Mouse (Mus musculus) megakaryocyte-erythroid progenitor cell, adult 5-6 weeks (primary cell): ENCODE data around the gene Rbm47. TPM values are rescaled to one million over a fixed set of nuclear protein-coding genes. Genes with fewer than 3 reads are reported as not detected.

Source experiments
- ATAC-seq: replicated peaks from 2 replicates; pipeline ENCODE4 v1.8.0; 2016; ENCODE audit warnings: mild to moderate bottlenecking, inconsistent platforms; ENCODE audit not compliant: severe bottlenecking, poor library complexity, low FRiP score, low TSS enrichment
- total RNA-seq, 2 experiments: library from RNA; stranded (forward) in 1 of 2; stranded (reverse) in 1 of 2; fragments of 200-1000, 215-1000 nt in 1 of 2; fragments of >200 nt in 1 of 2; fragmentation: Nextera tagmentation in 1 of 2; gene quantifications; 2 replicates each; pipeline ENCODE4 v1.2.3; 2014 to 2017

Gene Rbm47
- total RNA-seq, 2 experiments from 2014 or later = 0.17 TPM; not detected in 1

DNA sequence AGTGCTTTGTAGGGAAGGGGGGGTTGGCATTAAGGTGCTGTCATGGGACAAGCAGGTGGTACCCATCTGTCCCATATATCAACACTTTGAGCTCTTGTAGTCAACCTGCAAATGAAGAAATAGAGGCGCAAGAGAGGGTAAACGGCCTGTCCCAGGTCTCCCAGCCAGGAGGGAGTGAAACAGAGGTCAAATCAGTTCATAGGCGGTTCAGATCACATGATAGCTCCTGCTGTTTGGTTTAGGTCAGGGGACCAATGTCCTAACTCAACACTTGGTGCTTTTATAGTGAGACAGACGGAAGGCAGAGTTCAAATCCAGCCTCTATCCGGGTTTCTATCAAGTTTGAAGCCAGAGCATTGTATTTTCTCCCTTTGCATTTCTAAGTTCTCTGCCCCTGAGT, 6.0 kb downstream of the Rbm47 start:
- ATAC-seq = no peak

DNA sequence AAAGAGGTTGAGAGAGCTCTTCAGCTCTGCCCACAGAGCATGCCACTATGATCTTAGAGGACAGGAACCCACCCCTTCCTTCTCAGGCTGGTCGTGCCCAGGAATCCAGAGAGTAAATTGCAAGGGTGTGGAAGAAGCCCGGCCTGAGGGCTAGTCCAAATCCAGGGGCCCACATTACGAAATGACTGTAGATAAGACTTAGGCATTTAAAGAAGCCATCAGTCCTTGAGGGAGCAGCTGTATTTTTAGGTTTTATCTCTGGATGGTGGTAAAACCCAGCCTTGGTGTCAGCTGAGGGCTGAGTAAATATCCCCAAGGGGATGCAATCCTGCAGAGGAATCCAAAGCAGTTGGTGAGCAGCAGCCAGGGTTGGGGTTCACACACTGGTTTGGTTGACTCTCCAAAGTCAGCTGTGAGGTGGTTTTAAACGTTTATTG, 6.7 kb downstream of the Rbm47 start:
- no peak for ATAC-seq

DNA sequence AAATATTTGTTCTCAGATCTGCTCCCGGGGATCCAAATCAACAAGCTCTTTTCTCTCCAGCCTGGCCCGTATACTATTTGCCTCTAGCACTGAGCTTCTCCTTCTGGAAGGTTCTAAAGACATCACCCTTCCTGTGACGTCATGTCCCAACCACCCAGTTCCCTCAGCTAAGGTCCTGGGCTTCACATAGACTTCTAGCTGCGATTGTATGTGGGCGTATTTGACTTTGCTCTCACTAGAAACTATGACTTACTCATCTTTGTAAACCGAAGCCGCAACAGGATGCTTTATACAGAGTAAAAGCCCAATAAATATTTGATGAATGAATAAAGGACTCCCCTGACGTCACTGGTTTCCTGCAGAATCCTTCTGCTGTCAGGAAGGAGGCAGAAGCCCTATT, 7.2 kb downstream of the Rbm47 start:
- ATAC-seq = no peak

DNA sequence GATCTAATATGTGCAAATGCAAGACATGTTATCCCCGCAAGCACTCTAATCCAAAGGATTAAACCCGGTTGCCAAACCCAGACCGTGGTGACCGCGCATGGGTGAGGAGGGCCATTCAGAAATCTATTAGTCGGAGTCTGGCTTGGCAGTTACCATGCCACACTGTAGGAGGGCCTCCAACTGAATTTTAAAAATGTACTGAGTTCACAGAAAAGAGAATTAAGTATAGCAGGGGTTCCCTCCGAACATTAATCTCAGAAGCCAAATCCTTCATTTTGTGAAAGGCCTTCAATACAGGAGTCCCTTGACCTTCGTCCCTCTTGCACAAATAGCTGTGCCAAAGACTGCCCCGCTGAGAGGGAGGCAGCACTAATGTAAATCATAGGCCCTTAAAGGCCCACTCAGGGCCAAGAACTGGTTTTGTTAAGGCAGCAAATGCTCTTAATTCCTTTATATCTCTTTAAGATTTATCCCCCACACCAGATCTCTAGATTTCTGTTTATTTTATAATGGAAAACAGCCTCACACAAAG, 16.4 kb downstream of the Rbm47 start:
- ATAC-seq = no peak

DNA sequence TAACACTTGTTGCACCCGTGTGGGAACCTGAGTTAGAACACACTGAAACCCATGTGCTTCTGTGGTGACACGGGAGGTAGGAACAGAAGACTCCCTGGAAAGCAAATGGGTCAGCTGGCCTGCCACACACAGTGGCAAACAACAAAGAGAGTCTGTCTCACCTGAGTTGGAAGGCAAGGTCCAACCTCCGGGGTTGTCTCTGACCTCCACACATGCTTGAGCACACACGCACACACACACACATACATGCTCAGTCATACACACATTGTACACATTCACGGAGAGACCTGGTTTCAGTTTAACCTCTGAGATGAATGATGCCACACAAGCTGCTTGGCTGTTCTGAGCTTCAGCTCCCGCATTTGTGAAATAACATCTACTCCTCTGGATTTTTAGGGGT, 18.3 kb downstream of the Rbm47 start:
- no peak for ATAC-seq

DNA sequence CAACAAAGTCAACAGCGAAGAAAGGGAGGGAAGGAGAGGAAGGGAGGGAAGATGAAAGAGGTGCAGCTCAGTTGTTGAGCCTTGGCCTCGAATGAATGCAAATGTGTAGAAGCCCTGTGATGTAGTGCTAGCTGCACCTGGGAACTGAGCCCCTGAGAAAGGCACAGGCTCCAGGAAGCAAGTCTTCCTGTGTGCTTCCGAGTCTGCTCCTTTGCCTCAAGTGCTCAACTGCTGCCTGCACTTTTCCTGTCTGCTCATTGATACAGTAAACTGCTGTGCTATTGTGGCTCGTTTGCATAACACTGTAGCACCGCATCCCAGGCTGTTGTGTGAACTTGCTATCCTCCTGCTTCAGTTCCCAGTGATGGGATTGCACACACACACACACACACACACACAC, 19.4 kb downstream of the Rbm47 start:
- ATAC-seq = no peak

DNA sequence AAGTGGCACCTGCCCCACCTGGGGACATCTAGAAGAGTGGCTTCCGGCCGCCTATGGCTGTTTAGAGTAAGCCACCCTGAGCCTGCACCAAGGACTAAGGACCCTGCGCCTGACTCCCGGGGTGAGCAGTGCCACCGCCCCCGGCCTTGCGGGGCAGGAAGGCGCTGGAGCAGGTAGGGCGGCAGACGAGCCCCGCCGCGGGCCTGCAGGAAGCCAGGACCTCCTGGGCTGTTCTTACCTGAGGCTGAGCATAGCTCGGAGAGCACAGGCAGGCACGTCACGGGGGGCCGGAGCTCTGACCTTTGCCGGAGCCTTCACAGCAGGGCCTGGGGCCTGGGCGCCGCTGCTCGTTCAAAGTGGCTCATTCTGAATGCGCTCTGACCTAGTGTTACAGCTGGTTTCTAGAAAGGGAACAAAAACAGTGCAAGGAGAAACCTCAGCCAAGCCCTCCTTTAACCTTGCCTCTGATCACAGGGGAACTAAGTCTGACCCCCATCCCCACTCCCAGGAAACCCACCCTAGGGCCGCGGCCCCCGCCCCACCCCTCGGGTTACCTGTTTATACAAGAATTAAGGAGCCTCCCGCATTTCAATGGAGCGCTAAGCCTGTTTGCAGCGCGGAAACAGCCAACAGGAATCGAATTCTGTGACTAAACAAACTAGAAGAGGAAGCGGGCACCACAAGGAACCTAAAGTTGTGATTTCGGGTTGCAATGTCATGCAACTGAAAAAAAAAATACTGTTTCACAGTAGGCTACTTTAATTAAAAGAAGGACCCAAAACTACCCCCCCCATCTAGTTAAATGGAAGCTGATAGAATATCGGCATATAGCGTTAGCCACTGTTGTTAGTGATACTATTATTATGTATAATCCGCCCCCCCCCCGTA, 21.4 kb downstream of the Rbm47 start:
- ATAC-seq = no peak

DNA sequence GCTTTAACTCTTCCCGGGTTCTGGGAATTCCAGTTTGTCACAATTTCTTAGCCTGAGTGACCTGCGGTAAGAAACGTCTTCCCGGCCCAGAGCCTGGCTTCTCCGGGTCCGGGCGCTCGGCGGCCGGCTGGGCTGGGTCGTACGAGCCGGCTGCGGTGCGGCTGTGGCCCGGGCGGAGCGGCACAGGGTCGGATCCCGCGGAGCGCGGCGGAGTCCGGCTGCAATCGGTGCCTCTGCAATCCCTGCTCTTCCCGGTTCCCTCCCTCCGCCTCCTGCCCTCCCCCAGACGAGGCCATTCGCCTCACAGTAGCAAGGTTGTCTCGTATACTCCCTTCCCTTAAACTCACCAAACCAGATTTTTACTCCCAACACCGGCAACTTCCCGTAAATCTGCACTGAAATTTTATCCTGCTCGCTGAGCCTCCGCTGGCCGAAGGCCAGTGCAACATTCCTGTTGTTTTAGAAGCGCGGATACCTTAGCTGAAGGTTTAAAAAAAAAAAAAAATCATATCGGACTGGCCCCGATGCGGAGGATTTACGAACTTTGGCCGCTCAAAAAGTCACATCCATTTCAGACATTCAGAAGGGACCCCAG, 22.1 kb downstream of the Rbm47 start:
- 0 out of 2 replicates have a peak, but pooled peaks have one; percentile 41 for ATAC-seq

DNA sequence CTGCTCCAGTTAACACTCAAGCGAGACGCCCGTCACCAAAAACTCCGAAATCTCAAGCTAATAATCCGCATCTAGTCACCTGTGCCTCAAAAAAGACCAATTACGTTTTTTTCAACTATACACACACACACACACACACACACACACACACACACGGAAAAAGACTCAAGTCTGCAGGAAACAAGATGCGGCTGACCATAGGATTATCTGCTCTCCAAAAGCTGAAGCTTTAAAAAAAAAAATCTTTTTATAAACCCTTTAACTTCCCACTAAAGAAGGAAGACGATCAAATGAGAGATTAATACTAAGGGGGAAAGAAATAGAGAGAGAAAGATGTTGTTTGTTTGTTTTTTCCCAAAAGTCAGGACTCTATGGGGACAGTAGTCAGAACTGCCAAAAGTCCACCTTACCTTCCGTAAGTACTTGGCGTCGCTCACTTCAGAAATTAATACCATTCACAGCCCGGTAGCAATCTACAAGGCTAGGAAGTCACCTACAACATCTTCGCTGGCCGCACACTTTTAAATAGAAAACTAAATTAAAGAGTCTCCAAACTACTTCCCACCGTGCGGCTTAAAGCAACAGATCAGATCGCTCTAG, 22.7 kb downstream of the Rbm47 start:
- ATAC-seq = no peak

DNA sequence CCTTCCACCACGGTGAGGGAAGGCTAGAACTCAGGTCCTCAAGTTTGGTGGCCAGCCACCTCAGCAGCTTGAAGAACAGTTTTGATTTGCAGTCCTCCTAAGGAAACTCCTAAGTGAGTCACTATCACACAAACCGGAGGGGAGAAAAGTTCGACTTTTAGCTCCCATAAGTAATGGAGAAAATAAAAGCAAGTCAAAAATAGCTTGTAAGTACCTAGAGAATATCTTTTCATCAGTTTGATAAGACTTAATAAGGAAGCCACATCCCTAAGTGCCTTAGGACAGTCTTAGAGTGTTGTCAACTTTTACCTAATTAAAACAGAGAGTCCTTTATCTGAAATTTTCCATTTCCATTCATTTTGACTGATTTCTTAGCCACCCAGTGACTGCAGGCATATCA, 23.3 kb downstream of the Rbm47 start:
- no peak for ATAC-seq

DNA sequence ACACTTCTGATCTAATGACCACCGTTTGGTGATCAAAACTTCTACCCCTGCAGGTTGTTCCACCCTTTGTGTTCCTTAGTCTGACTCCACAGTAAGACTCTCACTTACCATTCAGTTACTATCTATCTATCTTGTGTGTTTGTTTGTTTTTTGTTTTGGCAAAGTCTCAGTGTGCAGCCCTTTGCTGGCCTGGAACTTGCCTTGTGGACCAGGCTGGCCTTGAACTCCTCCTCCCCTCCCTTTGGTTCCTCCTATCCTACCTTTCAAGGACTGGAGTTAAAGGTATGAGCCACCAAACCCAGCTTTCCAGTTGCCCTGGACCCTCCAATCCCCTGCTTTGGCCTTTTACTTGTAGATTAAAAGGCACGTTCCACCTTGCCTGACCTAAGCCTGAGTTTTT, 23.8 kb downstream of the Rbm47 start:
- ATAC-seq = no peak

DNA sequence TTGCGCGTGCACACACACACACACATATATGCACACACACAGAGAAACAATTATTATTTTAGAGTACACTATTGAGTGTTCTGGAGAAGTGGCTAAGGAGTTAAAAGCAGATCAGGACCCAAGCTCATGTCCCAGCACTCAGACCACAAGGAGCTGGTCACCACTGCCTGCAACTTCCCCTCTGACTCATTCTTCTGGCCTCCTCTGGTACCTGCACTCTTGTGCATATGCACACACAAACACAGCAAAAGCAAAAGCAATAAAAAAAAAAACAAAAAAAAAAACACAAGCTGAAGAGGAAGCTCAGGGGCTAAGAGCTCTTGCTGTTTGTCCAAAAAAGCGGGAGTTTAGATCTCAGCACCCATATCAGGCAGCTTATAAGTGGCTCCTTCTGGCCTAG, 25.6 kb downstream of the Rbm47 start:
- no peak for ATAC-seq

DNA sequence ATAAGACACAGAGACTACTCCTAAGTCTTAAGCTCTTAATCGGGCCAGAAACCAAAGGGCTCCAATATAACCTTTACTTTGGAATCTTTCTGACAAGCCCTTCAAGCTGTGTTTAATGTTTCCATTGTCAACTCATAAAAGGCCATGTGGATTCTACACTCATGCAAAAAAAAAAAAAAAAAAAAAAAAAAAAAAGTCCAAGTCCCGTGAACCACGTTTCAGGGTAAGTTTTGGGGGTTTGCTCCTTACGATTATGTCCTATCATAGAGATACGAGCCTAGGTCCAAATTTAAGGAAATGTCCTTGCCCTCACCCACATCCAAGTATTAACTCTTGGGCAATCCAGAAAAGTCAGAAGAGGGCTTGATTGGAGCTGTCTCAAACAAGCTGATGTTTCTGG, 27.3 kb downstream of the Rbm47 start:
- ATAC-seq = no peak

DNA sequence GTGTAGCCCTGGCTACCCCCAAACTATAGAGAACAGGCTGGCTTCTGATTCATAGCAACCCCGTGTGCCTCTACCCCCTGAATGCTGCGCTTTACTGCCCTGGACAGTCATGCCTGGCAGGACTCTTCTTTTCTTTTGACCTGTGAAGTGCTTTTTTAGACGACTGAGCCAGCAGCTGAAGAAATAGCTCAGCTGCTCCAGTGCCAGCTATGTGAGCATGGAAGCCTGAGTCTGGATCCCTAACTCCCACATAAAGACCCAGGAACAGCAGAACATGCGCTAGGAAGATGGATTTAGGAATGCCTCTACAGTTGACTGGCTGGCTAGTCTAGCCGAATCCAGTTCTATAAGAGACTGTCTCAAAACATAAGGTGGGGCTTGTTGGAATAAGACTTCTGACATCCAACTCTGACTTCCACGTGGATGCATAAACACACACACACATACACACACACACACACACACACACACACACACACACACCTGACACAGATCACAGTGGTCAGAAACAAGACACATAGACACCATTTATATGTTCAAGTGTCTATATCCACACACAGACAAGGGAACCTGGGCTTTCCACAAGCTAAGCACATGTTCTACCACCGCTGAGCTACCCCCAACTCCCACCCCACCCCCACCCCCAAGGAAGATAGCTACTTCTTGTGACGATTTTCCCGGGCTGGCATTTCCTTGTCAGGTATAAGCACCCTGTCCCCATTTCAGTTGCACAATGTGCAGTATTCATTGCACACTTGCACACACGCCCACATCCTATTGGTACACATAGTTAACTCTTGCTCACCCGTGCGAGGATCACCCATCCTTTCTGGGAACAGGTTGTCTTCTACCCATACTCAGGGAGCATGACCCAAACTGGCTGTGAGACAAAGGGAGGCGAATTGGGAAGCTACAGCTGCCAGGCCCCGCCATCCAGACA, 29.6 kb downstream of the Rbm47 start:
- ATAC-seq = no peak

DNA sequence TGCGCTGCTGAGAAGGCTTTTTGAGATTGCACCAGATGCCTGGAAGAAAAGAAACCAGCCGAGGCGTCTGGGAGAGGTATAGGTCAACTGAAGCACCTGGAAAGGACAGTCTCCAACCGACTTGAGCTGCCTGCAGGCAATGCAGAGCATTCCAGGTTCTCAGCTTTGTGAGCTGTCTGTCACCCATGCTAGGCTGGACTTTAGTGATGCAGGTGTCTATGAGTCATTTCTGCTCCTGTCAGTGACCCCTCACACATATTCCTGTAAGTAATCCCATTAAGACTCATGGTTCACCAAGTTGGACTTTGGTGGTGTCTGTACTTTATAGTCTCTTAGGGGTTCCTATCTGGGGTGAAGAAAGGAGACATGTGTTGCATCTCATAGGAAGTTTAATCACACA, 31.4 kb downstream of the Rbm47 start:
- ATAC-seq = no peak

DNA sequence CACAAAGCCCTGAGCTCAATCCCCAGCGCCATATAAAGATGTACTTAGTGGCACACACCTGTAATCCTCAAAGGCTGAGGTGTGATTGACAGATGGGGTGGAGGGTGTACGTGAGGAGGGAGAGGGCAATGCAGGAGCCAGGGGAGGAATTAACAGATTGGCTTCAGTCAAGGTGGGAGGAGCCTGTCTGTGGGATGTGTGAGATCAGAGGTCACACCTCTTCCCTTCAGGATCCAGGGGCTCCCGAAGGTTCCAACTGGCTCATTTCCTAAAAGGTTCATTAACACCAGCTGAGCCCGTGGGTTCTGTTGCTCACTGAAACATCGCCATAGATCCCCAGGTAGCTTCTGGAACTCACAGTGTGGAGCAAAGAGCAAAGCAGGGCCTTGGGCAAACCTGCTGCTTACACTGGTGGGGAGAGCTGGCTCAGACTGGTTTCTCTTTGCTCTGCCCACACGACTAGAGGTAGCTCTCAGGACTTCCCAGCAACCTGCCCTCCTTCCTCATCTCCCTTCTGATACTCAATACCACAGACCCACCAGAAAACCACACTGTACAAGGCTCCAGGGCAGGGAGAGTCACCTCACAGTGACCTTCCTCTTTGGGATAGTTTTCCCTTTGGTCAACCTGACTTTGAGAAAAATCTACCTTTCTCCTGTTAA, 33.2 kb downstream of the Rbm47 start:
- no peak for ATAC-seq

DNA sequence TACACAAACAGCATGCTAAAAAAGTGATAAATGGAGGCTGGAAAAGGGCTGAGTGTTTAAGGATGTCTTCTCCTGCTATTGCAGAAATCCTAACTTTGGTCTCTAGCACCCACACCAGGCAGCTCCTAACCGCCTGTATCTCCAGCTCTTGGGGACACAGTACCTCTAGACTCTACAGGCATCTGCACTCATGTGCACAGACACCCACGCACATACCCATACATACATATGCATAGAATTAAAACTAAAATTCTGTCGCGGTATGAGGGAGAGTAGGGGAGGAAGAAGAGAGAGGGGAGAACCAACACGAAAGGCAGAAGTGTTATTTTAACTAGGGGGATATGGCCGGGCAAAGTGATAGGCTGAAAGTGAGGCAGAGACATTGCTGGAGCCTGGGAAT, 33.7 kb downstream of the Rbm47 start:
- no peak for ATAC-seq

DNA sequence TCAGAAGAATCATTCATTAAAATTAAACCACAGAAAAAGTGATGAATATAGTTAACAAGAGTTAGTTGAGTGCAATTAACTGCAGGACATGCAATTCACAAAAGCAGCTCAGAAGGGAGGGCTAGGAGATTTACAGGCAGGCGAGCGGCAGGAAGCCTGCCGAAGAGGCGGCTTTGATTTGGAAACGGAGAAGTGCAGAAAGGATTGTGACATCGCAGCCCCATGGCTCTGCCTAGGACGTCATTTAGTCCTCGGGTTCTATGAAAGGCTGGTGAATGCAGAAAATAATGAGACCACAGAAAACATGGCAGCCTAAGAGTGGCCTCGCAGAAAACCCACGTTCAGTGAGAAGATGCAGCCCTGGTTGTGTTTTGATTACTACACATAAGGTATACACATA, 34.3 kb downstream of the Rbm47 start:
- no peak for ATAC-seq

DNA sequence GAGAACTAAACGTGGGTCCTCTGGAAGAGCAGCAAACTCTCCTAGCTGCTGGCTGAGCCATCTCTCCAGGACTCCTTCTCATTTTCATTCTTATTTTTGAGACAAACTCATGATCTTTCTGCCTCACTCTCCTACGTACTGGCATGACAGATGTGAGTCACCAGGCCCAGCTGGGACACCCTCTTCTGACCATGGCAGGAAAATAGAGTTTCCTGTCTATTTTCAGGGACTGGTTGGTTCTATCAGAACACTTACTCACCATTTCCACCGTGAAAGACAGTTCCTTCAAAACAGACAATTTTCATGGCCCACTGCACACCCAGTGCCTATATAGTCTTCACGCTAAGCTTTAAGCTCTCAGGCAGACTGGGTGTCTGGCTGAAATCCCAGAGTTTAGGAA, 35.7 kb downstream of the Rbm47 start:
- no peak for ATAC-seq
